Mouse (Mus musculus): ENCODE data around the gene St7. TPM values are rescaled to one million over a fixed set of nuclear protein-coding genes. Genes with fewer than 3 reads are reported as not detected.

The St7 gene
- 20.0 and 20.9 TPM in 2 replicates for polyA plus RNA-seq (2014; fragmentation: Nextera tagmentation; extraction: Ambion mirVana)

GRCm38 (mm10) chr6:17692647-17693046 lies at the start of gene St7:
TSS of gene St7 (plus strand) at chr6:17692933.
- Histone ChIP-seq H3K36me3 (ENCODE audit: control insufficient read depth, insufficient read depth, low read length) (no peaks in the 10 kb centered on the region), H3K4me2 (ENCODE audit: low read depth, severe bottlenecking) (peak within 1 kb of the TSS; percentile 62), H3K4me1 (ENCODE audit: control insufficient read depth, insufficient read depth, low read length) (no peaks in the 10 kb centered on the region), H3K9ac (ENCODE audit: low read length) (peak within 1 kb of the TSS; percentile 96), H3K4me3 (ENCODE audit: low read depth, low read length) (peak within 1 kb of the TSS; percentile 67), H3K27ac (replicated peaks; ENCODE audit: low read depth, low read length) (peak within 1 kb of the TSS; percentile 93), H3K9me3 (ENCODE audit: control insufficient read depth, low read length) (no peaks in the 10 kb centered on the region), H3K27me3 (ENCODE audit: control insufficient read depth, insufficient read depth, low read length) (no peaks in the 10 kb centered on the region)
- DNase-seq (ENCODE audit: low spot score) (no peak), ATAC-seq (ENCODE audit: insufficient number of reproducible peaks, low FRiP score, low TSS enrichment, low read depth) (no peak)
- 72% methylated on average over 7 of the region's 7 CpGs for WGBS

- no peaks in the 10 kb centered on the region for H3K27me3 ChIP-seq (ENCODE audit: control insufficient read depth, insufficient read depth, low read length)
- 78% methylated on average over 3 of the region's 3 CpGs for WGBS
- ATAC-seq (ENCODE audit: insufficient number of reproducible peaks, low FRiP score, low TSS enrichment, low read depth) = no peak
Measured at GRCm38 (mm10) chr6:17646107-17646506, 46.6 kb upstream of the St7 start.

GRCm38 (mm10) chr6:17652132-17652531 lies 40.6 kb upstream of the St7 start:
- H3K27me3 ChIP-seq (ENCODE audit: control insufficient read depth, insufficient read depth, low read length) = no peaks in the 10 kb centered on the region
- no peak overlapping the region for H3K4me2 ChIP-seq (ENCODE audit: low read depth, severe bottlenecking)
- H3K36me3 ChIP-seq (ENCODE audit: control insufficient read depth, insufficient read depth, low read length) = peaks cover 2% of the 10 kb centered on the region; the same call in 1 of the 2 replicates
- H3K9me3 ChIP-seq (ENCODE audit: control insufficient read depth, low read length) = no peaks in the 10 kb centered on the region
- H3K4me1 ChIP-seq (ENCODE audit: control insufficient read depth, insufficient read depth, low read length) = no peaks in the 10 kb centered on the region
- WGBS = 95% methylated on average over 2 of the region's 2 CpGs
- ATAC-seq (ENCODE audit: insufficient number of reproducible peaks, low FRiP score, low TSS enrichment, low read depth) = no peak
- no peak overlapping the region for H3K9ac ChIP-seq (ENCODE audit: low read length)
- no peak for DNase-seq (ENCODE audit: low spot score)
- no peak overlapping the region for H3K27ac ChIP-seq (replicated peaks; ENCODE audit: low read depth, low read length)
- H3K4me3 ChIP-seq (ENCODE audit: low read depth, low read length) = no peak overlapping the region

More at GRCm38 (mm10) chr6:17646107-17646506, 46.6 kb upstream of the St7 start:
- Histone ChIP-seq H3K9me3 (ENCODE audit: control insufficient read depth, low read length) (no peaks in the 10 kb centered on the region), H3K4me2 (ENCODE audit: low read depth, severe bottlenecking) (no peak overlapping the region), H3K4me3 (ENCODE audit: low read depth, low read length) (no peak overlapping the region), H3K4me1 (ENCODE audit: control insufficient read depth, insufficient read depth, low read length) (no peaks in the 10 kb centered on the region), H3K27ac (replicated peaks; ENCODE audit: low read depth, low read length) (no peak overlapping the region), H3K9ac (ENCODE audit: low read length) (no peak overlapping the region), H3K36me3 (ENCODE audit: control insufficient read depth, insufficient read depth, low read length) (no peaks in the 10 kb centered on the region)
- DNase-seq (ENCODE audit: low spot score) = no peak

- 92% methylated on average over 2 of the region's 2 CpGs for WGBS
- Histone ChIP-seq H3K9me3 (ENCODE audit: control insufficient read depth, low read length) (no peaks in the 10 kb centered on the region), H3K27me3 (ENCODE audit: control insufficient read depth, insufficient read depth, low read length) (no peaks in the 10 kb centered on the region), H3K36me3 (ENCODE audit: control insufficient read depth, insufficient read depth, low read length) (peaks cover 3% of the 10 kb centered on the region), H3K27ac (replicated peaks; ENCODE audit: low read depth, low read length) (no peak overlapping the region), H3K9ac (ENCODE audit: low read length) (no peak overlapping the region), H3K4me1 (ENCODE audit: control insufficient read depth, insufficient read depth, low read length) (no peaks in the 10 kb centered on the region), H3K4me3 (ENCODE audit: low read depth, low read length) (no peak overlapping the region), H3K4me2 (ENCODE audit: low read depth, severe bottlenecking) (no peak overlapping the region)
- DNase-seq (ENCODE audit: low spot score) (no peak), ATAC-seq (ENCODE audit: insufficient number of reproducible peaks, low FRiP score, low TSS enrichment, low read depth) (no peak)
Measured at GRCm38 (mm10) chr6:17655080-17655479, 37.7 kb upstream of the St7 start.

GRCm38 (mm10) chr6:17657308-17657707 lies 35.4 kb upstream of the St7 start:
- DNase-seq (ENCODE audit: low spot score) (no peak), ATAC-seq (ENCODE audit: insufficient number of reproducible peaks, low FRiP score, low TSS enrichment, low read depth) (no peak)
- H3K4me1 ChIP-seq (ENCODE audit: control insufficient read depth, insufficient read depth, low read length) = no peaks in the 10 kb centered on the region
- H3K4me2 ChIP-seq (ENCODE audit: low read depth, severe bottlenecking) = no peak overlapping the region
- no peaks in the 10 kb centered on the region for H3K9me3 ChIP-seq (ENCODE audit: control insufficient read depth, low read length)
- H3K27ac ChIP-seq (replicated peaks; ENCODE audit: low read depth, low read length) = no peak overlapping the region
- WGBS = 86% methylated on average over 1 of the region's 1 CpGs
- H3K9ac ChIP-seq (ENCODE audit: low read length) = no peak overlapping the region
- H3K27me3 ChIP-seq (ENCODE audit: control insufficient read depth, insufficient read depth, low read length) = no peaks in the 10 kb centered on the region
- H3K36me3 ChIP-seq (ENCODE audit: control insufficient read depth, insufficient read depth, low read length) = peaks cover 8% of the 10 kb centered on the region
- H3K4me3 ChIP-seq (ENCODE audit: low read depth, low read length) = no peak overlapping the region

GRCm38 (mm10) chr6:17665348-17665747 lies 27.4 kb upstream of the St7 start:
- no peaks in the 10 kb centered on the region for H3K9me3 ChIP-seq (ENCODE audit: control insufficient read depth, low read length)
- H3K36me3 ChIP-seq (ENCODE audit: control insufficient read depth, insufficient read depth, low read length) = peaks cover 6% of the 10 kb centered on the region
- H3K27ac ChIP-seq (replicated peaks; ENCODE audit: low read depth, low read length) = no peak overlapping the region
- no peak overlapping the region for H3K9ac ChIP-seq (ENCODE audit: low read length)
- WGBS = 95% methylated on average over 7 of the region's 7 CpGs
- H3K4me2 ChIP-seq (ENCODE audit: low read depth, severe bottlenecking) = no peak overlapping the region
- no peak overlapping the region for H3K4me3 ChIP-seq (ENCODE audit: low read depth, low read length)
- no peaks in the 10 kb centered on the region for H3K4me1 ChIP-seq (ENCODE audit: control insufficient read depth, insufficient read depth, low read length)
- DNase-seq (ENCODE audit: low spot score) (no peak), ATAC-seq (ENCODE audit: insufficient number of reproducible peaks, low FRiP score, low TSS enrichment, low read depth) (no peak)
- no peaks in the 10 kb centered on the region for H3K27me3 ChIP-seq (ENCODE audit: control insufficient read depth, insufficient read depth, low read length)

- Histone ChIP-seq H3K4me2 (ENCODE audit: low read depth, severe bottlenecking) (no peak overlapping the region), H3K9me3 (ENCODE audit: control insufficient read depth, low read length) (no peaks in the 10 kb centered on the region), H3K9ac (ENCODE audit: low read length) (no peak overlapping the region), H3K27me3 (ENCODE audit: control insufficient read depth, insufficient read depth, low read length) (no peaks in the 10 kb centered on the region), H3K4me3 (ENCODE audit: low read depth, low read length) (no peak overlapping the region), H3K36me3 (ENCODE audit: control insufficient read depth, insufficient read depth, low read length) (peaks cover 6% of the 10 kb centered on the region), H3K4me1 (ENCODE audit: control insufficient read depth, insufficient read depth, low read length) (no peaks in the 10 kb centered on the region), H3K27ac (replicated peaks; ENCODE audit: low read depth, low read length) (no peak overlapping the region)
- no peak for DNase-seq (ENCODE audit: low spot score)
- no peak for ATAC-seq (ENCODE audit: insufficient number of reproducible peaks, low FRiP score, low TSS enrichment, low read depth)
Measured at GRCm38 (mm10) chr6:17666024-17666423, 26.7 kb upstream of the St7 start.

GRCm38 (mm10) chr6:17667813-17668212 lies 24.9 kb upstream of the St7 start:
- H3K27ac ChIP-seq (replicated peaks; ENCODE audit: low read depth, low read length) = no peak overlapping the region
- no peaks in the 10 kb centered on the region for H3K4me1 ChIP-seq (ENCODE audit: control insufficient read depth, insufficient read depth, low read length)
- no peak overlapping the region for H3K4me3 ChIP-seq (ENCODE audit: low read depth, low read length)
- H3K36me3 ChIP-seq (ENCODE audit: control insufficient read depth, insufficient read depth, low read length) = peaks cover 3% of the 10 kb centered on the region; the same call in 1 of the 2 replicates
- no peak for DNase-seq (ENCODE audit: low spot score)
- WGBS = 96% methylated on average over 3 of the region's 3 CpGs
- ATAC-seq (ENCODE audit: insufficient number of reproducible peaks, low FRiP score, low TSS enrichment, low read depth) = no peak
- no peaks in the 10 kb centered on the region for H3K27me3 ChIP-seq (ENCODE audit: control insufficient read depth, insufficient read depth, low read length)
- no peak overlapping the region for H3K9ac ChIP-seq (ENCODE audit: low read length)
- no peak overlapping the region for H3K4me2 ChIP-seq (ENCODE audit: low read depth, severe bottlenecking)
- H3K9me3 ChIP-seq (ENCODE audit: control insufficient read depth, low read length) = no peaks in the 10 kb centered on the region

GRCm38 (mm10) chr6:17668334-17668733 lies 24.4 kb upstream of the St7 start:
- Histone ChIP-seq H3K9ac (ENCODE audit: low read length) (no peak overlapping the region), H3K4me1 (ENCODE audit: control insufficient read depth, insufficient read depth, low read length) (no peaks in the 10 kb centered on the region), H3K9me3 (ENCODE audit: control insufficient read depth, low read length) (no peaks in the 10 kb centered on the region), H3K27ac (replicated peaks; ENCODE audit: low read depth, low read length) (no peak overlapping the region), H3K4me2 (ENCODE audit: low read depth, severe bottlenecking) (no peak overlapping the region), H3K27me3 (ENCODE audit: control insufficient read depth, insufficient read depth, low read length) (no peaks in the 10 kb centered on the region), H3K4me3 (ENCODE audit: low read depth, low read length) (no peak overlapping the region), H3K36me3 (ENCODE audit: control insufficient read depth, insufficient read depth, low read length) (no peaks in the 10 kb centered on the region)
- 96% methylated on average over 12 of the region's 12 CpGs for WGBS
- DNase-seq (ENCODE audit: low spot score) (no peak), ATAC-seq (ENCODE audit: insufficient number of reproducible peaks, low FRiP score, low TSS enrichment, low read depth) (no peak)

Measured in limb, embryonic 11.5 days (tissue).